Comparison of ENCODE assay signal across 25 mouse cellular contexts in genomic region chr4:42872151-42872550, GRCm38 (mm10). TPM values are rescaled to one million over a fixed set of nuclear protein-coding genes. Genes with fewer than 3 reads are reported as not detected.
"Had no signal": no experiment of that assay in that cellular context is flagged by ENCODE, and none has a peak within 500 bp of the region (broad histone marks: within the 10 kb centered on the region; RNA-seq: fewer than 3 reads in every experiment).

No protein-coding gene starts in this region.

- DNase-seq: kidney, adult 11 months; kidney, adult 8-10 months; kidney, postnatal 10 days; kidney, postnatal 4 days; liver; liver, embryonic 13.5 days; liver, postnatal 0 days; lung, embryonic 14.5 days; right cerebral cortex, adult 18-20 months; right cerebral cortex, postnatal 14 days; right cerebral cortex, postnatal 4 days; thymus, adult 2 months; thymus, postnatal 25 days had no signal

- H3K4me1 ChIP-seq: kidney, embryonic 15.5 days; limb, embryonic 10.5 days; limb, embryonic 13.5 days; midbrain, embryonic 12.5 days; midbrain, embryonic 15.5 days; neural tube, embryonic 12.5 days; neural tube, embryonic 15.5 days had no signal

- H3K9ac ChIP-seq: kidney, embryonic 15.5 days; limb, embryonic 13.5 days; liver, postnatal 0 days; lung, embryonic 14.5 days; midbrain, embryonic 12.5 days; midbrain, embryonic 15.5 days; neural tube, embryonic 12.5 days; neural tube, embryonic 15.5 days had no signal

- H3K27ac ChIP-seq: kidney, embryonic 15.5 days; limb, embryonic 10.5 days; limb, embryonic 13.5 days; macrophage; midbrain, embryonic 12.5 days; midbrain, embryonic 15.5 days; neural tube, embryonic 12.5 days; neural tube, embryonic 15.5 days; stomach, postnatal 0 days had no signal

- ATAC-seq: liver, postnatal 0 days; lung, postnatal 0 days; midbrain, embryonic 15.5 days had no signal

- H3K36me3 ChIP-seq: kidney, embryonic 15.5 days; limb, embryonic 10.5 days; limb, embryonic 13.5 days; liver, embryonic 13.5 days; midbrain, embryonic 12.5 days; midbrain, embryonic 15.5 days; neural tube, embryonic 12.5 days; neural tube, embryonic 15.5 days had no signal

- H3K27me3 ChIP-seq: kidney, embryonic 15.5 days; limb, embryonic 13.5 days; midbrain, embryonic 15.5 days; neural tube, embryonic 12.5 days; neural tube, embryonic 15.5 days had no signal

- H3K9me3 ChIP-seq: kidney, embryonic 15.5 days; limb, embryonic 10.5 days; limb, embryonic 13.5 days; liver, embryonic 13.5 days; midbrain, embryonic 12.5 days; midbrain, embryonic 15.5 days; neural tube, embryonic 12.5 days; neural tube, embryonic 15.5 days had no signal

- H3K4me3 ChIP-seq: kidney, embryonic 15.5 days; limb, embryonic 10.5 days; limb, embryonic 13.5 days; liver, embryonic 13.5 days; midbrain, embryonic 12.5 days; midbrain, embryonic 15.5 days; neural tube, embryonic 12.5 days; neural tube, embryonic 15.5 days had no signal

- H3K4me2 ChIP-seq: kidney, embryonic 15.5 days; limb, embryonic 13.5 days; liver, embryonic 13.5 days; lung, embryonic 14.5 days; midbrain, embryonic 12.5 days; midbrain, embryonic 15.5 days; neural tube, embryonic 12.5 days; neural tube, embryonic 15.5 days had no signal

RNA-seq across cellular contexts. Expression of gene Fam205c, which starts 1.9 kb away (rescaled TPM):
- total RNA-seq: megakaryocyte, adult 5-6 weeks had no signal
- polyA plus RNA-seq: limb, embryonic 13.5 days; lung, postnatal 0 days; macrophage; thymus, adult 2 months had no signal

RNA-seq across cellular contexts. Expression of gene Gm12394, which starts 15.6 kb away (rescaled TPM):
- total RNA-seq: megakaryocyte, adult 5-6 weeks had no signal
- polyA plus RNA-seq: macrophage; stomach, embryonic 14.5 days; thymus, adult 2 months had no signal

RNA-seq across cellular contexts. Expression of gene Fam205a1, which starts 18.5 kb away (rescaled TPM):
- total RNA-seq: megakaryocyte, adult 5-6 weeks had no signal
- polyA plus RNA-seq: kidney, embryonic 15.5 days; limb, embryonic 10.5 days; limb, embryonic 13.5 days; lung, postnatal 0 days; macrophage; midbrain, embryonic 15.5 days; stomach, postnatal 0 days had no signal

RNA-seq across cellular contexts. Expression of gene Phf24, which starts 44.3 kb away (rescaled TPM):
- total RNA-seq: megakaryocyte, adult 5-6 weeks had no signal
- polyA plus RNA-seq: limb, embryonic 10.5 days; macrophage had no signal
